Mouse (Mus musculus) layer of hippocampus, postnatal 25 days (tissue): ENCODE data around the gene Tnip3. TPM values are rescaled to one million over a fixed set of nuclear protein-coding genes. Genes with fewer than 3 reads are reported as not detected.

Source experiments
- DNase-seq, 2 experiments: peaks; one replicate each; pipeline ENCODE4 v3.0.0; 2022; ENCODE audit warnings: mixed read lengths in 2 of 2, low spot score in 1 of 2; ENCODE audit errors: extremely low spot score in 1 of 2
- total RNA-seq, 2 experiments: library from RNA; stranded (reverse); gene quantifications; 2 replicates each; pipeline ENCODE4 v1.2.3; 2021

Tnip3 gene
- total RNA-seq, 2 experiments from 2014 or later = not detected

DNA sequence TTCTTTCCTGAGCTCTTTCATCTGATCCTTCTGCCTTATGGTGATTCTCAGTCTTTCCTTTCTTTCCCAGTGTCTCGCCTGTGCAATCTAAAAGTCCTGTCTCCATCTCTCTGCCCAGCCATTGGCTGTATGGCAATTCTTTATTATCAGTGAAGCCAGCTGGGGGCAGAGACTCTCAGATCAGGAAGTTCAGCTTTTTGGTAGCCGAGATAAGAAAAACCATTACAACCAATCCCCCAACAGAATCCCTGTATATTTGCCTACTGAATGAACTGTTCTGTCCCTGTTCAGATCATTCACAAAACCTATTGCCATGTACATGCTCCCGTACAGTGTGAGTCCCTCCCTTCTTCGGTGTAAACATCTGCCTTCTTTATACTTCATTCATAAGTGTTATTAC is 57.9 kb downstream of the Tnip3 start:
- DNase-seq = no peak

- peak; percentile 11 to 50 for DNase-seq
Measured at GRCm38 (mm10) chr6:65584870-65585332, 59.8 kb downstream of the Tnip3 start.

DNA sequence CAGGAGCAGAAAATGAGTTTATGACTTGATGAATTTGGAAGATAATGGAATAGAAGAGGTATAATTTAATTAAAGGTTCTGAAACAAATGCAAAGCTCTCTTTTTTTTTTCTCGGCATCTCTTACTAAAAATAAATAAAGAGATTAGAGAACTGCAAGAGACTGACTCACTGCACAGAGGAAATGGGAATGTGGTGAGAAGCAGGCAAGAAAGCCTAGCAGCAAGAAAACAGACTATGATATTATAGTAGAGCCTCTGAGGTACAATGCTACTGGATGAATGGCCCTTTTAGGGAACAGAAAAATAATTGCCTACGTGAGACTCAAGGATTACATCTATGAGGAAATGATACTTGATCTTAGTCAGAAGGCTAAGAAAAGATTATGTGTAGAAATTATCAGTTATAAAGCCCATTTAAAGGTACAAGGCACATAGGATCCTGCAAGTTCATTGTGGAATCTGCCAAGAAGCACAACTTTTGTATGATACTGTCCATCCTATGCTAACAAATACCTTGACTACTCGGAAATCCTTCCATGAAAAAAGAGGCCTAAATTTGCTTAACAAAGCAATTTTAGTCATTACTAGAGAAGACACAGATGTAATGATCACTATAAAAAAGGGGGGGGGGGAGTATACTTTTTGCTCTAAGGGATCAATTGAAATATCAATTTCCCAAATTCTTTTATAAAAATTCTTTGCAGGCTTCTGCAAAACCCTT is 60.4 kb downstream of the Tnip3 start:
- no peak for DNase-seq

DNA sequence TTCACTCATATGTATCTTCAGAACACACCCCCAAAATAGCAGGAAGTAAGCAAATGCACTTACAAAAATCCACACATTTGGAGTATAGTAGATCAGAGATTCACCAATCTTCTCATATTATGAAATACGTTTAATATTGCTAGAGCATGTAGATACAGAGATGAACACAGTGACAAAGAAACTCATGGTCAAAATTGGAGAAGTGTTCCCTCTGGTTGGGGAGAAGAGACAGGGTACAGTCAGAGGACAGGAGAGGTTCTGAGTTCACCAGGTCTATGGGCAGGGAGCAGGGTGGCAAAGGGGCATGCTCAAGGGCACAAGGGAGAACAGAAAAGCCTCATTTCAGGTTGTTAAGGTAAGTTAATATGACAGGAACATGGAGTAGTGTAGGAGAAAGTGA is 63.7 kb downstream of the Tnip3 start:
- DNase-seq = no peak

DNA sequence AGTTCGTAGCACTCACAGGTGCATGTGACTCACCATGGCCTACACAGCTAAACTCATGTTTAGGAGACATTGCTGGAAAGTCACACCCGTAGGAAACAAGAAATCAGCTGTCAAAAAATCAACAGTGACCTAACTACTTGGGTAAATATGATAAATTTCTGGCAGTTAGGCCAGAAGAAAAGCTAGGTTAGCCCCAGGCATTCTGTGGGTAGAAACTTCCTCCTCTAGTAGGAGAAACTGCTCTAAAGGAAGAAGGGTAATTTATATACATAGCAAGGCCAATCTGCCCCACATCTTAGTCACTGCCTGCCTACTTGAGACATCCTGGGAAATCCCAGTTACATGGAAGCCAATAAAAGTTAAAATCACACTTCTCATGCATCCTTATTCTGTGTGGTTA is 64.9 kb downstream of the Tnip3 start:
- DNase-seq = no peak

DNA sequence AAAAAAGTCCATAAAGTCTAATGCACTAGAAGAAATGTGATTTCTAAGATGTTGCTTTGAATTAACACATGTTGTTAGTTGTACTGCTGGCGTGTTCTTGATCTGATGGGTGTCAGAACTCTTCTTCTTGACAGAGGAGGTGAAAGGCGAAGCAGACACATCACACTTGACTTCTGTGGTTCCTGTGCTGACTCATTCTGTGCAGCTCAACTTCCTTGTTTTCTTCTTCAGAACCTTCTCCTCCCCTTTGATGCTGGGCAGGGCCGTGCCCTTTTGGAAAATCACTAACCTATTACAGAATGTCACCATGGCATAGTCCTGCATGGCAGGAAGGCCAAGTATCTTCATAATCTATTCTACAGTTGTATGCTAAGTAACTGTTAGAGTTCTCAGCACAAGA is 69.1 kb downstream of the Tnip3 start:
- no peak for DNase-seq

DNA sequence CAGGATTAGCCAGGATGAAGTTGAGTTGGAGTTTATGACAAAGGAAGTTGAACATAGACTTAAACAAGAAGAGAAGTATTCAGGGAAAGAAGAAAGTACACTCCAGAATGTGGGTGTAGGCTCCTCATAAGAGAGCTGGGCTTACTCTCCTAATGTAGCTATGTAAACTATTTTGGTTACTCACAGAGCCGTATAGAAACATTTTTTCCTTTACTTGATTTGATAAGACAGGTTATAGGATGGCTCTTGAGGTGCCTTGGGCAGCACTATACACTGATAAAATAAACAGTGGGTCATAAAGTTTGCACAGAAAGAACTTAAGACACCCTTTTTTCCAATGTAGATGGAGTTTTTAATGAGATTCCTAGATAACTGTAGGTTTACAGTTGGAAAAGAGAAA is 70.3 kb downstream of the Tnip3 start:
- no peak for DNase-seq

- DNase-seq = no peak
Measured at GRCm38 (mm10) chr6:65597056-65597818, 72.1 kb downstream of the Tnip3 start.

- DNase-seq = no peak
Measured at GRCm38 (mm10) chr6:65598522-65598921, 73.4 kb downstream of the Tnip3 start.

GRCm38 (mm10) chr6:65599865-65600739 is 75.0 kb downstream of the Tnip3 start:
- DNase-seq = no peak

DNA sequence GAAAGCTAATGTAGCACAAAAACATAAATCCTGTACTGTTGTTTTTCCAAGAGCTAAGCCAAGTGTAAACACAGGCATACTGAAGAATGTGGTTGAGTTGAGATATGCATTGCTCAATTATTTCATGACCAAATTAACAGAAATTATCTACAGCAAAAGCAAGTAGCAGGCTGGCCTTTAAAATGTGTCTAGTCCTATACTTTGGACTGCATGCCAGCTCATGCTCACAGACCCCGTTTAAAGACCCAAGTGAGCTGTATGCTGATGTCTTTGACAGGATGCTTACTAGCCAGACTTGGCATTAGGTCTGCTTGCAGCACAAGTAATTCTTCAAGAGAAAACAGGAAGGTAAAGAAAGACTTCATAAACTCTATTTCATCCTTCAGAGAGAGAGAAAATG is 75.8 kb downstream of the Tnip3 start:
- DNase-seq = no peak

DNA sequence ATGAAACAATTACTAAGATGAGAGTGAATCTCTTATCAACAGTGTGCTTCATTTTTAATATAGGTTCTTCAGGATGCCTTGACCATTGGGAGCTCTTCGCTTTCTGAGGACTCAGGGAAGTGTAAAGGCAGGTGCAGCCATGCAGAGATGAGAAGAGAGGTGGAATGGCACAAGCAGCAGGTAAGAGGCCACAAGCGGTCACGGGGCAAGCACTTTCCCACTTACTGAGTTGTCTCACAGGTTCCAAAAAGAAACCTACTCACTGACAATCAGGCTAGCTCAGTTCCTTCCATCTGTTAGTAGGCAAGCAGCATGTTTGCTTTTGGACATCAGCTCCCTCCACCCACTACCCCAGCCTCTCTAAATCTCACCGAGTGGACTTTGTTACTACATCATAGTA is 80.7 kb downstream of the Tnip3 start:
- no peak for DNase-seq

GRCm38 (mm10) chr6:65606946-65607345 is 81.8 kb downstream of the Tnip3 start:
- no peak for DNase-seq

DNA sequence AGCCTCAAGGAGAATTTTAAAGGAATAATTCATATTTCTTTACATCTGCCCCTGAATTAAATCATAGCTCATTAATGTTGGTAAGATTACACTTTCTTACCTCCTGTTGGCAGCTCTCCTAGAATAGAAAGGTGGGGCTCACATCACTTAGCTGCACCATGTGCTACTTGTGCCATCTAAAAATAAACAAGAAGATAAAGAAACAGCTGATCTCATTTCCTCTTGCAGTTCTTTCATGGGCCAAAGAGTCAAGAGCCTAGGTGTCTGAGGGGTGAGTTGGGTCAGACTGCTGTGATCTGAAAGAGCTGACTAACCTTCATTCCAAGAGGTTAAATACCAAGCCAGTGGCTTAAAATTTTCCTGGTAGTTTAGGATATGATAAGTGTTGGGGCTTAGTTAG is 86.7 kb downstream of the Tnip3 start:
- DNase-seq = no peak

DNA sequence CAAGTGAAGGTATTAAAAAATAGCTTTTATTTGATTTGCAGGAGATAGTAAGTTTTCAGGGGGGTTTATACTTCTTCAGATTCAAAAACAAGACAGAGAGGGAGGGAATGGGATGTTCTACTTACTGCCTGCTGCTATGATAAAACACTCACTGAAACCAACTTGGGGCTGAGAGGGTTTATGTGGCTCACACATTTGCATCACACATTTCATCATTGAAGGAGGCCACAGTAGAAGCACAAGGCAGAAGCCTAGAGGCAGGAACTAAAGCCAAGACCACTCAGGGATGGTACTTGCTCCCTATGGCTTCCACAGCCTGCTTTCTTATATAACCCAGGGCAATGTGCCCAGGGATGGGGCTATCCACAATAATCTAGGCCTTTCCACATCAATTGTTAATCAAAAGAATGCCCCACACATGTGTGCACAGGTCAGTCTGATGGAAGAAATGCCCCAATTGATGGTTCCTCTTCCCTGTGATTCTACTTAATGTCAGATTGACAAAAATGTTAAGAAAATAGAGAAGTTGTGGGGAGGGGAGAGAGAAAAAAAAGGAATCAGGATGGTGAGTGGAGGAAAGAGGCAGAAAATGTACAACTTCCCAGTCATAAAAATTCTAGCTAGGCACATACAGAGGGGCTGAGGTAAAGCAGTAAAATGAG is 88.9 kb downstream of the Tnip3 start:
- DNase-seq = no peak

DNA sequence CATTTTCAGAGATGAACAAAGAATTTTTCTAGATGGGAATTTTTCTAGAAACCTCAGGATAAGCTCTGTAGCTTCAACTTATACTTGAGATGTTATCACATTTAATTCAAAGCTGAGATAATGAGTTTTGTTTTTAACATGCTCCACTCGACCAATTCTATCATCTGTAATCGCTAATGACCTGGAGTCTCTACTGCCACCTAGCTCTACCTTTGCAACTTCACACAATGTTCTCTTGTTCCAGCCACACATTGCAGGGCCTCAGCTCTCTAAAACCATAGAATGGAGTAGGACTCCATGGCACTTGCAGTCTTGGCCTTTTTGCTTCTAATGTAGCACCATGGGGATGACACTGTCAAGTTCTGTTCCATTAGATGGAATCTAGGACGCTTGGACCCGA is 90.5 kb downstream of the Tnip3 start:
- DNase-seq = no peak

- DNase-seq = no peak
Measured at GRCm38 (mm10) chr6:65621260-65621659, 96.1 kb downstream of the Tnip3 start.

GRCm38 (mm10) chr6:65623016-65623715 is 98.1 kb downstream of the Tnip3 start:
- DNase-seq = no peak

DNA sequence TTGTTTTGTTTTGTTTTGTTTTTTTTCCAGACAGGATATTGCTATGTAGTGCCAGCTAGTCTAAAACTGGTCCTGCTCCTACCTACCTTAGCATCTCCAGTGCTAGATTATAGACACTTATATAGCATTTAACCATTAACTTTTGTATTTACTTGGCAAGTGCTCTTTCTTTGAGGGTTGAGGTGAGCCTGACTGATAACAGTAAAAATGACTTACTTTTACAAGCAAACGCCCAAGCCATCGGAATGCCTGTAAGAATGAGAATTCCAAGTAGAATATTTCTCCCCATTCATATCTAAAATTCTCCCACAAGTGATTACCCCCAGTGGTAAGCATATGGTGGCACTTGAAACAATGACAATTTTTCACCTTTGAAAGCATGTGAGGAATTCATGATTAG is 105.5 kb downstream of the Tnip3 start:
- DNase-seq = no peak

GRCm38 (mm10) chr6:65632184-65632583 is 107.1 kb downstream of the Tnip3 start:
- no peak for DNase-seq
